Mouse (Mus musculus) retina, postnatal 1 day (tissue): ENCODE measurements around the gene Taok2.
A peak's percentile ranks its signal among the peaks of the same experiment; 100 is the strongest.

Experiments used
- DNase-seq: peaks from one replicate; pipeline ENCODE4 v3.0.0-alpha.2; 2012

Taok2 gene

DNA sequence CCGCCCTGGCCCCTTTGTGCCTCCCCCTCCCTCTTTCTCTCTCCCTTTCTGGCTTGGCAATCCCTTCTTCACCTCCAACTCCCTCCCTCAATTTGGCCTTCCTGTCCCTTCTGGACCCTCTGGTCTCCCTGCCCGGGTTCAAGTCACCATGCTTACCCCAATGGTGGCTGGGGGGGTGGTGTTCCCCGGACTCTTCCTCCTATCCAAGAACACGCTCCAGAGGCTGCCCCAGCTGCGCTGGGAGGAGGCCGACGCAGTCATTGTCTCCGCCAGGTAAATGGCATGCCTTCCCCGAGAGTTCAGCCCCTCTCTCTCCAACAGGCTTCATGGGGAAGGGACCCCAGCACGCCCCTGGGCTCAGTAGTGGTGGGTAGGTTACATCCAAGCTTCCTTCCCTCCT is 60.6 kb downstream of the Taok2 start:
- peak; percentile 34 for DNase-seq

DNA sequence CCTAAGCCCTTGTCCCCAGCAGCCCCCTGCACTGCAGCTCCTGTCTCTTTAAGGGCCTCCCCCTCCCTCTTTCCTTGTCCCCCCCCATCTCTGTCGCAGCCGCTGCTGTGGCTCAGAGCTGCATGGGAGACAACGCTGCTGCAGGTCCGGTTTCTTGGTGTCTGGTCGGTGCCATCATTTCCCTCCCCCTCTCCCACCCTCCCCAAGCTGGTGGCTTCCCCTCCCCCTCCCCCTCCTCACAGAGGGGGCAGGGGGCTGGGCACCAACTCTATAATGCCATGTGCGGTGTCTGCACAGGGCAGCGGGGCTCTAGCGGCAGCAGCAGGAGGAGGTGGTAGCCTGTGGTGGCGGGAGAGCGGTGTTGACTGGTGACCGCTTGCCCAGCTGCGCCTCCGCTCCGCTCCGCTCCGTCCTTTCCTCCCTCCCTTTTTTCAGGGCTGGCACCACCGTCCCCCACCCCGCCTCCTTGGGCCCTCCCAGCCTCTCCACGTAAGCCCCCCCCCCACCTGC is 61.2 kb downstream of the Taok2 start:
- peak; percentile 78 for DNase-seq

DNA sequence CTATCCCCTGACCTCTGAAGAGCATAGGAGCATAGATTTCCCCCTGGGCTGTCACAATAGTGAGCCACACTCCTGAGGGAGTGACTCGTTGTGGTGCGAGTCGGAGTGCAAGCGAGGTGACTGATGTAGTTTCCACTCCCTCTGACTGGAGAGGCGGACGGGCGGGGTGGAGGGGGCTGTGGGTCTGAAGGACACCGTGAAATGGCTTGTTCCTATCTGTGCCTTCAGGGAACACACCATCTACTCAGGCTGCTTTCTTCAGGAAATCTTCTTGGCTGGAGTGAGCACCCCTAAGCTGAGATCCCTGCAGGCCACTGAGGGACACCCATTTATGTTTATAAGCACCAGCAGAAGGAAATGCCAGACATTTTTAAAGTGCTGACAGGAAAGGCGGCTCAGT is 61.8 kb downstream of the Taok2 start:
- peak; percentile 13 for DNase-seq

DNA sequence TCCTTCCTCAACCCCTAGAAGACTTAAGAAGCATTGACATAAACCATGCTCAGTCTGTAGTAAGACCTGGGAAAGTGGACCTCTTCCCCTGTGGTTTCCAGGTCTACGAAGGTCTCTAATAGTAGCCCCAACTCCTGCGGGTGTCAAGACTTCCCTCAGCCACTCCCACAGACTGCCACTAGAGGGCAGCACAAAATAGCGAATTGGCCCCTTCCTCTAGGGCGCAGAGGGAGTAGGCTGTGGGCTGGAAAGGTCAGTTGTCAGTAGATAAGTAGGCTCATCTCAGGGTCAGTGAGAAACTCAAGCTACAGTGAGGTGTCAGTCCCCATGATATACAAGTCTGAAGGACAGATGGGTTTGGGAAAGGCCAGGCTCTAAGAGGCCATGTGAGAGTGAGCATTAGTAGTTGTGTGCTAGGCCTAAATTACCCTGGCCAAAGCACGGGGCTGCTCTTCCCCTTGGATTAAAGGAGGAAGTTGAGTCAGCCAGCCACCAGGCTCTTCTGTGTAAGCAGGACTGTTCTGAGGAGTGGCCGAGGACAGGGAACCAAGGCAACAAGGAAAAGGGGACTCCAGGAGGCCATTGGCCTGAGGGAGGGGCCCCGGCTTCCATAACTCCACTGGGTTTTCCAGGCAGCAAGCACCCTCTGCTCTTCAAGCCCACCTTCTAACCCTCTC is 62.5 kb downstream of the Taok2 start:
- peak; percentile 91 for DNase-seq

DNA sequence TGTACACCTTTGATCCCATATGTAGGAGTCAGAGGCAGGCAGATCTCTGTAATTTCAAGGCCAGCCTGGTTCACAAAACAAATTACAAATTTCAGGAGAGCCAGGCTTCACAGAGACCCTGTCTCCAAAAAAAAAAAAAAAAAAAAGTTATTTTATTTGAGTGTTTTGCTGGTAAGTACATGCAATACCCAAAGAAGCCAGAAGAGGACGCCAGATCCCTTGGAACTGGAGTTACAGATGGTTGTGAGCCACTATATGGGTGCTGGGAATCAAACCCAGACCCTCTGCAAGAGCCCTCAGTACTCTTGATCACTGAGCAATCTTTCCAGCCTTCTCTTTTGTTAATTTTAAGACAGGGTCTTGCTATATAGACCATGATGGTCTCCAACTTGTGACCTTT is 65.7 kb downstream of the Taok2 start:
- no peak for DNase-seq

DNA sequence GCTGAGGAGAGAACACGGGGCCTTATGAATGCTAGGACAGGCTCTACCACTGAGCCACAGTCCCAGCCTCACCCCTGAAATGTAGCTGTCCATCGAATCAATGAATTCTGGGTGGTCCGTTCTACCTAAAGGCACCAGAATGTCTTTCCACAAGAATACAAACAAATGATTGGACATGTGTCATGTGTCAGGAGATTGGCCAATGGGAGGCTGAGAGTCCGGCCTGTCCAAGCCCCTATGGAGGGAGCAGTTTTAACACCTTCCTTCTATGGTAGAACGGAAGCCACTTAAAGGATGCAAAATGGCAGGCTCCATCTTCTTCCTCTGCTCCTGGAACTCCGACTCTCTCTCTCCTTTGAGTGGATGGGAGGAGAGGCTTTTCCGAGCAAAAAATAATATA is 66.9 kb downstream of the Taok2 start:
- no peak for DNase-seq

DNA sequence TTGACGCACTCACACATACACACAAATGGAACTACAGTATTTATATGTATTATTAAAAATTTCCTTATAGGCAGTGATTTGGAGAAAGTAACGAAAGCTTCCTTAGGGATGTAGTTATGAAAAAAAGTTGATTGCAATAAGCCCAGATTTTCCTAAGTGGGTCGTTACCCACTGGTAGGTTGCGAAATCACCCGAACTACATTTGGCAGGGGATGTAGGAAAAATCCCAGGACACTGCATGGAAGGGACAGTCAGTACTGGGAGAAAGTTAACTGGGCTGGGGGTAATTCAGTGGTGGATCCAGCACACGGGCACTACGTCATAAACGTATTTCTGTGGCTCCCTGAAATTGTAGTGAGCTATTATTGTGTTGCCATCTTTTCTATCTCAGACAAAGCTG is 68.0 kb downstream of the Taok2 start:
- DNase-seq = no peak

DNA sequence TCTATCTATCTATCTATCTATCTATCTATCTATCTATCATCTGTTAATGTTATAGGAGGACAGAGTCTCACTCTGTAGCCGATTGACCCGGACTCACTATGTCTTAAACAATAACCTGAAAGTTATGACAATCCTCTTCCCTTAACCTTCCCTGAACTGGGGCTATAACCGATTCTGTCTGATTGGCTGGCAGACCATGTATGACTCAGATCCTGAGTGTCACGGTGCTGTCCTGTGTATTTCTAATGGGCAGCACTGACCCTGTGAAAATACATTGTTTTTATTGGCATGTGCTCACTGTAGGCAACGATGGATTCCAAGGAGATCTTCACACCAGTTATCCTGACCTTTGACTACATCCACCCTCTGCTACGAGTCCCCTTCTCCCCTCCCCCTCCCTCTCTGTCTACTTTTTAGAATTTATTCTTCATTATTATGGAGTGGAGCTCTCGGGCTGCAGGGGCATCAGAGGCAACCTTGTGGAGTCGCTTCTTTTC is 68.7 kb downstream of the Taok2 start:
- no peak for DNase-seq
